Mouse (Mus musculus): ENCODE measurements around the gene Zfp1. TPM values are rescaled to one million over a fixed set of nuclear protein-coding genes. Genes with fewer than 3 reads are reported as not detected.

The Zfp1 gene
- polyA plus RNA-seq, 1 experiment from 2014 or later, result 17.5 TPM

DNA sequence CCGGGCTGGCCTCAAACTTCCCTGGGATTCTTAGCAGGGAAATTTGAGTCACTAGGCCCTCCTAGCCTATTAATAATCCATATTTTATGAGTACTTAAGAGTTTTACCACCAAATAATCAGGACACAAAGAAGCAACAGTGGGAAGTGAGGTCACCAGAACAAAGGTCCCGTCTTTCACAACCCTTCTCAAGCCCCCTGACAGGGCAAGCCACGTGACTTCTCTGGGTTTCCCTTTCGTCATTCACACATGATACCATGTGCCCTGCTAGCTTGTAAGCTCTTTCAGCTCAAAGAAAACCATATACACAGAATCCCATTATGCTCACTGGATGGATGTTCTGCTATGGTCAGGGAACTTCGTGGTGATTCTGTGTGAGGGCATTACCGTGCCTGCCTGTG is 25.4 kb upstream of the Zfp1 start:
- H3K9me3 ChIP-seq (ENCODE audit: control insufficient read depth, low read length), result no peaks in the 10 kb centered on the region
- no peak overlapping the region for H3K4me3 ChIP-seq (ENCODE audit: control insufficient read depth in 1 of 2, insufficient read depth in 1 of 2, low read depth in 1 of 2, low read length in 2 of 2)
- H3K4me2 ChIP-seq (ENCODE audit: low read length), result no peak overlapping the region
- 61% methylated on average over 6 of the region's 6 CpGs for WGBS
- H3K36me3 ChIP-seq (ENCODE audit: control insufficient read depth, insufficient read depth, low read length), result peaks cover 10% of the 10 kb centered on the region
- no peak for ATAC-seq (ENCODE audit: insufficient number of reproducible peaks, insufficient read depth, low FRiP score, low read depth)
- H3K27me3 ChIP-seq (ENCODE audit: control insufficient read depth, insufficient read depth, low read length), result no peaks in the 10 kb centered on the region
- no peak overlapping the region for H3K9ac ChIP-seq (ENCODE audit: low read length)
- H3K4me1 ChIP-seq (ENCODE audit: control insufficient read depth in 2 of 2, insufficient read depth in 2 of 2, low read length in 2 of 2), result peaks cover 4 to 18% of the 10 kb centered on the region in 2 experiments; a peak in 3 of 4 replicates
- H3K27ac ChIP-seq (replicated peaks in 1 of 2; ENCODE audit: control insufficient read depth in 1 of 2, insufficient read depth in 1 of 2, low read depth in 2 of 2, low read length in 2 of 2), result no peak overlapping the region

DNA sequence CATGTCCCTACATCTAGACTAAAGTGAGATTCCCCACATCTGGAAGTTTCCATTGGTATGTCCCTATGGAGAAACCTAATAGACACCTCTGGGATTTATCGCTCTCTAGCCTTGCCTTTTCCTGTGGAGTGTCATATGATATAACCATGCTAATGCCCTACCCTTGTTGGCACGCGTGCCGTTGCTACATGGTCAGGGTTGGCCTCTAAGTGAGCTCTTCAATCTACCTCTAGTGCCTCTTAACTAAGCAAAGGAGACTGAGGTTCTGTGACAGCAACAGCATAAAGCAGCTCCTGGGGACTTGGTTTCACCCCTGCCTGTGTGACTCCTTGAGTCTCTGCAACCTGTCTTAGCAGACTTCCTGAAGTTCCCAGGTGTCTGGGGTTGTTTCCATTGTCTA is 24.9 kb upstream of the Zfp1 start:
- Histone ChIP-seq H3K27ac (replicated peaks in 1 of 2; ENCODE audit: control insufficient read depth in 1 of 2, insufficient read depth in 1 of 2, low read depth in 2 of 2, low read length in 2 of 2) (no peak overlapping the region), H3K27me3 (ENCODE audit: control insufficient read depth, insufficient read depth, low read length) (no peaks in the 10 kb centered on the region), H3K9me3 (ENCODE audit: control insufficient read depth, low read length) (no peaks in the 10 kb centered on the region), H3K9ac (ENCODE audit: low read length) (no peak overlapping the region), H3K4me3 (ENCODE audit: control insufficient read depth in 1 of 2, insufficient read depth in 1 of 2, low read depth in 1 of 2, low read length in 2 of 2) (no peak overlapping the region), H3K4me2 (ENCODE audit: low read length) (no peak overlapping the region), H3K4me1 (ENCODE audit: control insufficient read depth in 2 of 2, insufficient read depth in 2 of 2, low read length in 2 of 2) (peaks cover 4 to 18% of the 10 kb centered on the region in 2 experiments; a peak in 3 of 4 replicates), H3K36me3 (ENCODE audit: control insufficient read depth, insufficient read depth, low read length) (peaks cover 15% of the 10 kb centered on the region)
- no peak for ATAC-seq (ENCODE audit: insufficient number of reproducible peaks, insufficient read depth, low FRiP score, low read depth)
- 77% methylated on average over 4 of the region's 4 CpGs for WGBS

- ATAC-seq (ENCODE audit: insufficient number of reproducible peaks, insufficient read depth, low FRiP score, low read depth), result no peak
- 29% methylated on average over 1 of the region's 1 CpGs for WGBS
- Histone ChIP-seq H3K4me3 (ENCODE audit: control insufficient read depth in 1 of 2, insufficient read depth in 1 of 2, low read depth in 1 of 2, low read length in 2 of 2) (no peak overlapping the region), H3K36me3 (ENCODE audit: control insufficient read depth, insufficient read depth, low read length) (peaks cover 15% of the 10 kb centered on the region), H3K4me1 (ENCODE audit: control insufficient read depth in 2 of 2, insufficient read depth in 2 of 2, low read length in 2 of 2) (peaks cover 17 to 31% of the 10 kb centered on the region in 2 experiments), H3K4me2 (ENCODE audit: low read length) (no peak overlapping the region), H3K27ac (replicated peaks in 1 of 2; ENCODE audit: control insufficient read depth in 1 of 2, insufficient read depth in 1 of 2, low read depth in 2 of 2, low read length in 2 of 2) (peak overlapping the region in 1 of 2 experiments; percentile 41; a peak in 1 of 4 replicates), H3K9ac (ENCODE audit: low read length) (0 out of 2 replicates have a peak overlapping the region, but pooled peaks have one; percentile 8), H3K27me3 (ENCODE audit: control insufficient read depth, insufficient read depth, low read length) (no peaks in the 10 kb centered on the region), H3K9me3 (ENCODE audit: control insufficient read depth, low read length) (no peaks in the 10 kb centered on the region)
These were observed 23.3 kb upstream of the Zfp1 start for GRCm38 (mm10) chr8:111619936-111620335.

DNA sequence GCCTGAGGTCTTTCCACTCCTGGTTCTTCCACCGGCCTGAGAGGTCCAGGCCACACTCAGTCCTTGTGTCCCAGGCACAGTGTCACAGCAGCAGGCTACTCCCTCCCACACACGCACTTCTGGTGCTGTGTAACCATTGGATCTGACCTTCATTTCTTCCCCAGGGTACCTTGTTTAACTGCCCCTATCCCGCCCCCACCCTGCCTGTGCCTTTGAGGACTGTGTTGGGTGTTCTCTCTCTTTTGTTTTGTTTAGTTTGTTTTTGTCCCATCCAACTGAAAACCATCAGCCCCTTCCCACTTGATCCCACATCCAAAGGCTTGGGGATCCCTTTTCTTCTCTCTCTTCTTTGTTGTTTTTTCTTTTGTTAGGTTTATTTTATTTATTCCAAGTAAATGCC is 21.1 kb upstream of the Zfp1 start:
- no peaks in the 10 kb centered on the region for H3K27me3 ChIP-seq (ENCODE audit: control insufficient read depth, insufficient read depth, low read length)
- H3K27ac ChIP-seq (replicated peaks in 1 of 2; ENCODE audit: control insufficient read depth in 1 of 2, insufficient read depth in 1 of 2, low read depth in 2 of 2, low read length in 2 of 2), result no peak overlapping the region
- H3K9ac ChIP-seq (ENCODE audit: low read length), result no peak overlapping the region
- no peak for ATAC-seq (ENCODE audit: insufficient number of reproducible peaks, insufficient read depth, low FRiP score, low read depth)
- H3K4me3 ChIP-seq (ENCODE audit: control insufficient read depth in 1 of 2, insufficient read depth in 1 of 2, low read depth in 1 of 2, low read length in 2 of 2), result no peak overlapping the region
- H3K36me3 ChIP-seq (ENCODE audit: control insufficient read depth, insufficient read depth, low read length), result peaks cover 15% of the 10 kb centered on the region
- H3K9me3 ChIP-seq (ENCODE audit: control insufficient read depth, low read length), result no peaks in the 10 kb centered on the region
- H3K4me1 ChIP-seq (ENCODE audit: control insufficient read depth in 2 of 2, insufficient read depth in 2 of 2, low read length in 2 of 2), result peaks cover 19 to 36% of the 10 kb centered on the region in 2 experiments
- 88% methylated on average over 3 of the region's 3 CpGs for WGBS
- H3K4me2 ChIP-seq (ENCODE audit: low read length), result no peak overlapping the region

DNA sequence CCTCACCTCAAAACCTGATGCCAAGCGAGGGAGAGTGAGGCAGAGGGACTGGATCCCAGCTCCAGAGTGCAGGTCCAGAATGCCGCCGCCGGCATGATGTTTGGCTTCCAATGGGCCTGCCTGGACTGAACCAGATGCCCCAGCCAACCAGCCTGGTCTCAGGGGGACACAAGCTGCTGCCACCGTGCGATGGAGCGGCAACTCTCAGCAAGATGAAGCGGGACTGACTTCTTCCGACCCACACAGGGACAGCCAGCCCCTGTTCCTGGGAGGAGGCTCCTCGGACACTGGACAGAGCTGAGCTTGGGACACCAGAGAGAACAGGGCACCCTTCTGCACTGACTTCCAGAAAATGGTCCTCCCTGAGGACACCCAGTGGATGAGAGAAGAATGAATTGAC is 20.6 kb upstream of the Zfp1 start:
- no peak overlapping the region for H3K27ac ChIP-seq (replicated peaks in 1 of 2; ENCODE audit: control insufficient read depth in 1 of 2, insufficient read depth in 1 of 2, low read depth in 2 of 2, low read length in 2 of 2)
- no peak overlapping the region for H3K4me2 ChIP-seq (ENCODE audit: low read length)
- H3K9ac ChIP-seq (ENCODE audit: low read length), result no peak overlapping the region
- peaks cover 19 to 36% of the 10 kb centered on the region in 2 experiments for H3K4me1 ChIP-seq (ENCODE audit: control insufficient read depth in 2 of 2, insufficient read depth in 2 of 2, low read length in 2 of 2)
- H3K27me3 ChIP-seq (ENCODE audit: control insufficient read depth, insufficient read depth, low read length), result no peaks in the 10 kb centered on the region
- whole genome bisulfite sequencing, result 89% methylated on average over 10 of the region's 10 CpGs
- ATAC-seq (ENCODE audit: insufficient number of reproducible peaks, insufficient read depth, low FRiP score, low read depth), result no peak
- no peak overlapping the region for H3K4me3 ChIP-seq (ENCODE audit: control insufficient read depth in 1 of 2, insufficient read depth in 1 of 2, low read depth in 1 of 2, low read length in 2 of 2)
- H3K9me3 ChIP-seq (ENCODE audit: control insufficient read depth, low read length), result no peaks in the 10 kb centered on the region
- peaks cover 15% of the 10 kb centered on the region for H3K36me3 ChIP-seq (ENCODE audit: control insufficient read depth, insufficient read depth, low read length)

DNA sequence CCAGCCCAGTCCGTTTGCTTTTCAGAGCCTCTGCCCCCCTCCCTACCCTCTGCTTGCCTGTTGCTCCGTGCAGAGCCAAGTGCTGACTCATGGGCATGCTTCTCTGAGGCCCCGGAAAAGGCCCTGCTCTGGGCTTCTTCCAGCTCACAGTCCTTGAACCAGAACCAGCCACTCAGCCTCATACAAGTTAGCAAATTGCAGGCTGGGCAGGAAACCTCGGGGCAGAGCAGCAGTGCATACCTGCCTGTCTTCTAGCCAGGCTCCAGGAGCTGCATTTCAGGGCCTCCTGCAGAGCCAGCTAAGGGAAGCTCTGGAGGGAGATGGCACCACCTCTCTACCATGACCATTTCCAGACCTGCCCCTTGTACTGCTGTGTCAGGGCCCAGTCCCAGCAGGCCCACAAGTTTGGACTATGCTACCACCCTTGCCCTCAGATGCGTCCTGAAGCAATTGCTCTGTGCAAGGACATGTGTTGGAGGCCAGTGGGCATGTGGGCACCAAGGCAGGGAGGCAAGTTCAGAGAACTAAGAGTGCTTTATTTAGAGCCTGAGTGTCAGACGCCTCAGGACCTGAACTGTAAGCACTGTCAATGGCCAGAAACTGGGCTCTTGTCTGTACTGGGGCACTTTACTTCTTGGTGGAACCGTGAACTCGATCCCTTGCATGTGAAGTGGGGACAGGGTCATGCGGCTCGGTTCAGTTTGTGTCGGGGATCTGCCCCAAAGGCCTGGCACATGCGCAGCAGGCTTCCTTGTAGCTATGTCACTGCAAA is 18.9 kb upstream of the Zfp1 start:
- H3K36me3 ChIP-seq (ENCODE audit: control insufficient read depth, insufficient read depth, low read length), result peaks cover 17% of the 10 kb centered on the region
- peak overlapping the region; percentile 6; the same call in 1 of the 2 replicates for H3K9ac ChIP-seq (ENCODE audit: low read length)
- peak overlapping the region; percentile 2 to 41; a peak in 3 of 4 replicates for H3K27ac ChIP-seq (replicated peaks in 1 of 2; ENCODE audit: control insufficient read depth in 1 of 2, insufficient read depth in 1 of 2, low read depth in 2 of 2, low read length in 2 of 2)

DNA sequence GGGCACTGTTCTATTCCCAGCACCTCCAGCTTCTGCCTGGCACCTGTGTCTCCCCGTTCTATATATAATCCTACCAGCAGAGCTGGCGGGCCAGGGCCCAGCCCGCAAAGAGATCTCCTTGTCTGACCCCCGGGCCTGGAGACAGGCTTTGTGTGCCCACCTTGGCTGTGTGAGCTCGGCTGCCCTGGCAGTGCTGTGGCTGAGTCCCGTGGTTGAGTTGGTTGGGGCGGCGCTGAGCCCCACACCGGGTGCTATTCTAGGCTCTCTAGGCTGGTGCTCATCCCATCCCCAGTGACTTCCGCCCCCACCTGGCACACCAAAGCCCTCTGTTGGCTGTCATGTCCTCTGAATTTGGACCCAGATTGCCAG is 18.4 kb upstream of the Zfp1 start:
- H3K4me3 ChIP-seq (ENCODE audit: control insufficient read depth in 1 of 2, insufficient read depth in 1 of 2, low read depth in 1 of 2, low read length in 2 of 2), result no peak overlapping the region
- WGBS, result 83% methylated on average over 10 of the region's 10 CpGs
- H3K4me1 ChIP-seq (ENCODE audit: control insufficient read depth in 2 of 2, insufficient read depth in 2 of 2, low read length in 2 of 2), result peaks cover 15 to 22% of the 10 kb centered on the region in 2 experiments
- no peak for ATAC-seq (ENCODE audit: insufficient number of reproducible peaks, insufficient read depth, low FRiP score, low read depth)
- no peak overlapping the region for H3K9ac ChIP-seq (ENCODE audit: low read length)
- no peaks in the 10 kb centered on the region for H3K27me3 ChIP-seq (ENCODE audit: control insufficient read depth, insufficient read depth, low read length)
- peak overlapping the region in 1 of 2 experiments; percentile 41; a peak in 1 of 4 replicates for H3K27ac ChIP-seq (replicated peaks in 1 of 2; ENCODE audit: control insufficient read depth in 1 of 2, insufficient read depth in 1 of 2, low read depth in 2 of 2, low read length in 2 of 2)
- no peaks in the 10 kb centered on the region for H3K9me3 ChIP-seq (ENCODE audit: control insufficient read depth, low read length)
- peaks cover 17% of the 10 kb centered on the region for H3K36me3 ChIP-seq (ENCODE audit: control insufficient read depth, insufficient read depth, low read length)
- H3K4me2 ChIP-seq (ENCODE audit: low read length), result no peak overlapping the region

More for the DNA sequence above, 18.9 kb upstream of the Zfp1 start:
- Histone ChIP-seq H3K4me1 (ENCODE audit: control insufficient read depth in 2 of 2, insufficient read depth in 2 of 2, low read length in 2 of 2) (peaks cover 15 to 27% of the 10 kb centered on the region in 2 experiments), H3K27me3 (ENCODE audit: control insufficient read depth, insufficient read depth, low read length) (no peaks in the 10 kb centered on the region), H3K9me3 (ENCODE audit: control insufficient read depth, low read length) (no peaks in the 10 kb centered on the region), H3K4me3 (ENCODE audit: control insufficient read depth in 1 of 2, insufficient read depth in 1 of 2, low read depth in 1 of 2, low read length in 2 of 2) (no peak overlapping the region), H3K4me2 (ENCODE audit: low read length) (no peak overlapping the region)
- ATAC-seq (ENCODE audit: insufficient number of reproducible peaks, insufficient read depth, low FRiP score, low read depth), result no peak
- WGBS, result 68% methylated on average over 12 of the region's 12 CpGs
